Mouse (Mus musculus) regulatory T cell (primary cell): ENCODE results near the gene Fez2.

Experiments
- in situ Hi-C: fragments of 300-600 bp; cut with MboI, MseI; formaldehyde crosslinking; loops from one replicate; pipeline ENCODE4 v1.15.1; 2025; ENCODE audit warnings: high pct_unique_total_duplicates

The Fez2 gene

DNA sequence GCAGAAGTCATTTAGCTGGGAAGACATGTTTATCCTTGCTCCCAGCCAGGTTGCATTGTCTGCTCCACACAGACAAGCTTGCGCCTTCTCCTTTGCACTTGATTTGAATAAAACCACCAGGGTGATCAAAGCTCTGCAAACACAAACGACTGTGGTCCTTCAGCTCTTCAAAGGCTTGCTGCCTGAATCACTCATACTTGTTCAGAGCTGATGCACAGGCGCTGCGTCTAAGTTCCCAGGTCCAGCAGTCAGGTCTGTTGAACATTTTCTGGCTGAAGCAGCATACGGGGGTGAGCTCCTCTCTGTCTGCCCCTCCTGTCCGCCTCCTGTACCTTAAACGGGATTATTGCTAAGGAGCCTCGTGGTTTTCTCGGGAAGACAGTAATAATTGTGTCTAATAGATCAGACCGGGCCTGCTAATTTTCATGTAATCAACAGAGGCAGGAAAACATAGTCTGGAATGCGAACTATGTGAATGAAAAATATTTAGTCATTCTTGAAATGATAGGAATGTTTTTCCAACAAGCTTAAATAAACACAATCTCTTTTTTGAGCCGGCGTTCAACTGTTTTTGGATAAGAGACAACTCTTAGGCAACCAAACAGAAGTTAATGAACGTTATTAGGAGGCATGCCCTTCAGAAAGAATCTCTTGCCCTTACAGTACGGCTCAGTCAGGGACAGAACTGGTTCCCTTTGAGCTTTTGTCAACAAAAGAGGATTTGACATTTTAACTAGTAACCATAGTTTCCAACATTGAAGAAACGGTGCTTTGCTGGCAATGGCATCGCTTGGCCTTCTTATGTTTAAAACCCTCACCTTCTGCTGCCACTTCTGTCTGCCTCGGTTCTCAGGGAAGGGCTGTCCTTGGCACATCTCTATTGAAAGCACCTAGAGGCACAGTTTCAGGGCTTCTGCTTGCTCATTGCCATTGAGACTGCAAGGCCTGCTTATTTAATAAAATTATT, 95.3 kb downstream of the Fez2 start:
- in situ Hi-C loops: no loop called here

DNA sequence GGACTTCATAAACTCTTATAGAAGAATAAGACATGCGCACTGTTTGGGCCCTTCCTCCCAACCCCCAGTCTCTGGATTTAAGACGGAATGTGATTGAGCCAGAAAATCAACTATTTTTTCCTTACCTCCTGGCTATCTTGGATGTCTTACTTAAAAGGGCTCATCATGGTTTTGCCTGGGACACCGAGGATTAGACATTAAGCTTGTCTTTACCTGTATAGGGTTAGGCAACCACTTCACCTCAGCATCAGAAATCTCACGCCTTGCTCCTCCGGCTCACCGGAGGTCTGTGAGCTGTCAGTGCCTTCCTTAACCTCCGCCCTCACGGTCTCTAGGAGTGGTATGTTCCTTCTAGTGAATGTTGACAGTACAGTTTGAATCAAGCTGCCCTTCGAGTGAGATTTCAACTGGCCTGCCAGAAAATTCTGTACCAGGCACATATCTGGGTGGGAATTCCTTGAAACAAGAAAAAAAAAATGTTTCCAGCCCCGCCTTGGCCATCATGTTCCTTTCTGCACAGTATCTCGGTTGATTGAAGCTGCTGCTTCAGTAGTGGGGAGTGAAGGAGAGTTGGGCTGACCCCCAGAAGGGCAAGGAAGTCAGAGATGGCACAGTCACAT, 96.6 kb downstream of the Fez2 start:
- in situ Hi-C loops: no loop called here
